Mouse (Mus musculus) midbrain, postnatal 0 days (tissue): Measurements from ENCODE around the gene Fndc5. TPM values are rescaled to one million over a fixed set of nuclear protein-coding genes. Genes with fewer than 3 reads are reported as not detected.

Source experiments
- ATAC-seq: fragments of 200-750 bp; cut with Nextera tagmentation; 2 replicates; pipeline ENCODE4 v1.8.0; 2017; ENCODE audit warnings: moderate number of reproducible peaks, mild to moderate bottlenecking, moderate TSS enrichment, moderate library complexity; ENCODE audit not compliant: low FRiP score
- DNase-seq: peaks from one replicate; pipeline ENCODE4 v3.0.0-alpha.2; 2015; ENCODE audit warnings: low spot score
- H3K27ac ChIP-seq: fragments of 300-500 bp; sonication (generic); 2 replicates; pipeline ENCODE4 v1.5.1; 2014; ENCODE audit warnings: low read depth, mild to moderate bottlenecking, low read length, mixed read lengths
- H3K27me3 ChIP-seq: fragments of 300-500 bp; sonication (generic); 2 replicates; pipeline ENCODE4 v1.6.1; 2014; ENCODE audit warnings: low read length, control low read depth, mixed read lengths; ENCODE audit not compliant: insufficient read depth
- H3K36me3 ChIP-seq: fragments of 300-500 bp; sonication (generic); 2 replicates; pipeline ENCODE4 v1.6.1; 2014; ENCODE audit warnings: low read length, control low read depth, mixed read lengths; ENCODE audit not compliant: insufficient read depth
- H3K4me1 ChIP-seq: fragments of 300-500 bp; sonication (generic); 2 replicates; pipeline ENCODE4 v1.6.1; 2014; ENCODE audit warnings: mild to moderate bottlenecking, control low read depth, antibody characterized with exemption, low read length, mixed read lengths; ENCODE audit not compliant: insufficient read depth
- H3K4me2 ChIP-seq: fragments of 300-500 bp; sonication (generic); 2 replicates; pipeline ENCODE4 v1.6.1; 2014; ENCODE audit warnings: low read depth, mild to moderate bottlenecking, low read length, mixed read lengths; ENCODE audit not compliant: poor library complexity, severe bottlenecking
- H3K4me3 ChIP-seq: fragments of 300-500 bp; sonication (generic); 2 replicates; pipeline ENCODE4 v1.5.1; 2014; ENCODE audit warnings: low read depth, mild to moderate bottlenecking, low read length, moderate library complexity
- H3K9ac ChIP-seq: fragments of 300-500 bp; sonication (generic); replicated peaks from 2 replicates; pipeline ENCODE4 v1.6.1; 2014; ENCODE audit warnings: mild to moderate bottlenecking, low read length, moderate library complexity, mixed read lengths; ENCODE audit not compliant: poor library complexity, severe bottlenecking
- H3K9me3 ChIP-seq: fragments of 300-500 bp; sonication (generic); 2 replicates; pipeline ENCODE4 v1.6.1; 2016; ENCODE audit warnings: low read length, control low read depth
- CTCF ChIP-seq: IDR thresholded peaks from 2 replicates; pipeline ENCODE4 v1.5.1; 2016; ENCODE audit warnings: antibody characterized with exemption, mild to moderate bottlenecking
- WGBS: fragments of 180-500 bp; shearing (Covaris S2); extraction: QIAGEN DNeasy Blood & Tissue Kit; methylation state at CpG from one replicate; pipeline ENCODE4 v1.1.7; 2014; 5-methylcytosine and 5-hydroxymethylcytosine counted together
- polyA plus RNA-seq: library from polyadenylated mRNA; unstranded; fragments of >200 nt; fragmentation: Nextera tagmentation; extraction: Ambion mirVana; gene quantifications from 2 replicates; pipeline ENCODE4 v1.2.1, GENCODE M21; 2015
- total RNA-seq: library from RNA; depleted of rRNA; stranded (reverse); fragments of >200 nt; gene quantifications from 2 replicates; pipeline ENCODE4 v1.2.3, GENCODE M21; 2014; rRNA removed

Gene Fndc5
- total RNA-seq (22.5 and 36.3 TPM in 2 replicates), polyA plus RNA-seq (14.6 and 16.1 TPM in 2 replicates)

- peak within 1 kb of the TSS; percentile 98 for H3K4me2 ChIP-seq
- TF ChIP-seq CTCF: no peak
- H3K9ac ChIP-seq: peak within 1 kb of the TSS; percentile 74
- DNase-seq (no peak), ATAC-seq (peak; percentile 50)
- peak within 1 kb of the TSS; percentile 59 for H3K4me3 ChIP-seq
- no peak within 1 kb of the TSS for H3K27ac ChIP-seq
- no peaks in the 10 kb centered on the region for H3K9me3 ChIP-seq
- H3K36me3 ChIP-seq: no peaks in the 10 kb centered on the region
- 2% methylated on average over 22 of the region's 80 CpGs for WGBS
- H3K27me3 ChIP-seq: no peaks in the 10 kb centered on the region
- H3K4me1 ChIP-seq: no peaks in the 10 kb centered on the region; the same call in 1 of the 2 replicates
Observed at GRCm38 (mm10) chr4:129136579-129137391, at the start of gene Fndc5. Gene Fndc5, plus strand, starts transcription at chr4:129136999.

GRCm38 (mm10) chr4:129087850-129088249 lies 48.9 kb upstream of the Fndc5 start:
- Histone ChIP-seq H3K36me3 (peaks cover 17% of the 10 kb centered on the region), H3K9ac (no peak overlapping the region), H3K4me2 (no peak overlapping the region), H3K4me3 (no peak overlapping the region), H3K27me3 (no peaks in the 10 kb centered on the region), H3K27ac (no peak overlapping the region), H3K4me1 (no peaks in the 10 kb centered on the region), H3K9me3 (no peaks in the 10 kb centered on the region)
- 64% methylated on average over 5 of the region's 5 CpGs for WGBS
- no peak for ATAC-seq
- DNase-seq: no peak
- TF ChIP-seq CTCF: no peak

GRCm38 (mm10) chr4:129095276-129095675 lies 41.5 kb upstream of the Fndc5 start:
- Histone ChIP-seq H3K36me3 (no peaks in the 10 kb centered on the region), H3K9ac (no peak overlapping the region), H3K4me1 (no peaks in the 10 kb centered on the region), H3K4me2 (no peak overlapping the region), H3K9me3 (no peaks in the 10 kb centered on the region), H3K27ac (no peak overlapping the region), H3K27me3 (no peaks in the 10 kb centered on the region), H3K4me3 (no peak overlapping the region)
- no peak for DNase-seq
- no peak for ATAC-seq
- 37% methylated on average over 15 of the region's 15 CpGs for WGBS
- no peak for TF ChIP-seq CTCF

- 0 out of 2 replicates have a peak, but pooled peaks have one; percentile 9 for TF ChIP-seq CTCF
- Histone ChIP-seq H3K4me3 (no peak overlapping the region), H3K36me3 (no peaks in the 10 kb centered on the region), H3K27ac (no peak overlapping the region), H3K4me1 (no peaks in the 10 kb centered on the region), H3K4me2 (no peak overlapping the region), H3K9me3 (no peaks in the 10 kb centered on the region), H3K27me3 (no peaks in the 10 kb centered on the region), H3K9ac (no peak overlapping the region)
- WGBS: 77% methylated on average over 7 of the region's 7 CpGs
- ATAC-seq (no peak), DNase-seq (no peak)
Observed at GRCm38 (mm10) chr4:129097006-129097405, 39.8 kb upstream of the Fndc5 start.

GRCm38 (mm10) chr4:129102133-129102829 lies 34.5 kb upstream of the Fndc5 start:
- no peak overlapping the region for H3K27ac ChIP-seq
- no peaks in the 10 kb centered on the region for H3K9me3 ChIP-seq
- ATAC-seq: no peak
- no peak for DNase-seq
- 85% methylated on average over 14 of the region's 14 CpGs for WGBS
- no peak overlapping the region for H3K9ac ChIP-seq
- H3K27me3 ChIP-seq: peaks cover 28% of the 10 kb centered on the region
- no peak overlapping the region for H3K4me2 ChIP-seq
- TF ChIP-seq CTCF: no peak
- H3K4me3 ChIP-seq: no peak overlapping the region
- no peaks in the 10 kb centered on the region for H3K4me1 ChIP-seq
- no peaks in the 10 kb centered on the region for H3K36me3 ChIP-seq

GRCm38 (mm10) chr4:129105356-129105755 lies 31.4 kb upstream of the Fndc5 start, which contains the start of gene Tmem54:
Gene Tmem54, plus strand, starts transcription at chr4:129105548.
- no peak for DNase-seq
- TF ChIP-seq CTCF: no peak
- peak within 1 kb of the TSS; percentile 31 for H3K4me2 ChIP-seq
- no peaks in the 10 kb centered on the region for H3K9me3 ChIP-seq
- H3K4me1 ChIP-seq: no peaks in the 10 kb centered on the region
- H3K9ac ChIP-seq: no peak within 1 kb of the TSS
- WGBS: 3% methylated on average over 40 of the region's 40 CpGs
- H3K27me3 ChIP-seq: peaks cover 33% of the 10 kb centered on the region
- H3K27ac ChIP-seq: no peak within 1 kb of the TSS
- ATAC-seq: no peak
- peak within 1 kb of the TSS; percentile 25; the same call in 1 of the 2 replicates for H3K4me3 ChIP-seq
- H3K36me3 ChIP-seq: no peaks in the 10 kb centered on the region
